Mouse (Mus musculus): Measurements from ENCODE around the gene Myh3. TPM values are rescaled to one million over a fixed set of nuclear protein-coding genes. Genes with fewer than 3 reads are reported as not detected.
"Not testable (repeated sequence)": the region's sequence is repeated elsewhere in the genome, so short reads cannot be mapped to it uniquely, and the experiment has no call there.

Myh3 gene
- total RNA-seq, 2 experiments from 2014 or later, result not detected

DNA sequence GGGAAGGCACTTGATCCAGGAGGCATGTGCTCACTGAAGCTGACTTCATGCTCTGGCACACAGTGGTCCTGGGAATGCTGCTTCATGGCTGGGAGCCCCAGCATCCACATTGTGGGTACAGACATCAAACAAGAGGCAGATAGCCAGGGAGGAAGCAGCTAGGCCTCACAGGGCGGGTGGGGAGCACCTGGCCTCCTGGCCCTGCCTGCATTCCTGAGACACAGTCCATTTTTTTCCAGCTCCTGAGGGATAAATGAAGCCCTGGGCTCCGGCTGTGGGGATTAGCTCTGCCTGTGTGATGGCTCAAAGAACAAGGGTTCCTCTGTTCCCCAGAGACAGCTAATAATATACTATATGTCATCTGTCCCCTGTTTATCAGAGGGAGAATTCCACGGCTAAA is 3.1 kb upstream of the Myh3 start:
- intact Hi-C loops (cut with DNase I), result no loop called here
- no peak for DNase-seq (ENCODE audit: low spot score)

DNA sequence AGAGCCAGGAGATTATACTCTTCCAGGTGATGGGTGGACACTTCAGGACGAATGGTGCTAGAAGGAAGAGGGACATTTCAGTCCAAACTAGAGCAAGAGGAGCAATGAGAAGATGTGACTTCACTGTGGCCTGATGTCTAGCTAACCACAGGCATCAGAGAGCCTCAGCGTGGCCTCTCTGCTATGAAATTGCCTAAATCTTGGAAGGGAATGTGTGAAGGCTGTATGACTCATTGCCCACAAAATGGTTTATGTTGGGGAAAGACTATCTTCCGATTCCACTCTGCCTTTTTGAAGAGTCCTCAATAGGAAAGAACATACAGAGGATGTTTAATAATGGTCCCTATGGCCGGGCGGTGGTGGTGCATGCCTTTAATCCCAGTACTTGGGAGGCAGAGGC is 1.3 kb upstream of the Myh3 start:
- intact Hi-C loops (cut with DNase I), result no loop called here
- no peak for DNase-seq (ENCODE audit: low spot score)

DNA sequence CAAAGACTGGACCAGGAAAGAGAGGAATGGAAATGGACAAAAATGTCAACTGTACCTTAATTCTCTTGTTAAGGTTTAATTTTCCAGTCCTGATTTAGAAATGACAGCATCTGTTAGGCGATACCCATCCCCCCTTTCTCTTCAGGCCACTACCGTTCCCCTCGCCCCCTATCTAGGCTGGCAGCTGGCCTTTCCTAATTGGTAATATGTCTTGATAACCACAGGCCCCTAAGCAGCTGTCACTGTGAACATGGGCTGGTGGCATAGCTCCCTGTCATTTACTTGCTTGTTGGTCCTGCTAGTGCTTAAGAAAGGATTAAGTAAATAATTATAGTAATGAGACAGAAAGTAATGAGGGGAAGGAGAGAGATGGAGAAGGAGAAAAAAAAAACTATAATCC is 665 bp upstream of the Myh3 start:
- intact Hi-C loops (cut with DNase I), result no loop called here
- DNase-seq (ENCODE audit: low spot score), result no peak

DNA sequence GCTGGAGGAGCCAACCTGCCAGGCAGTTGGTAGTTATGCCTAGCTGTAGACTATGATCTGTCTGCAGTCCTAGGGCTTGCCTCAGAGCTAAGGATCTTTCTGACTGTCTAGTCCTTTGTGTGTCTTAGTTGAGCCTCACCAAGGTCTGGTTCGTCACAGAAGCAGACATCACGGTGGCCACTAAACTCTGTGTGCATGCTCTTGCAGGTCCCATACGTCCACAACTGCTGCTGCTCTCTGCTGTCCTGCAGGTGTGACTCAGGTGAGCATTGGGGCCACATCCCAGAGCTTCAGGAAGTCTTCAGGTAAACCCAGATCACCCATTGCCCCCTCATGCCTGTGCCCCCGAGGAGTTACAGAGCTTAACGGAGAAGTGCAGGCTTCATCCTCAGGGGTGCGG is 788 bp downstream of the Myh3 start:
- intact Hi-C loops (cut with DNase I), result no loop called here

DNA sequence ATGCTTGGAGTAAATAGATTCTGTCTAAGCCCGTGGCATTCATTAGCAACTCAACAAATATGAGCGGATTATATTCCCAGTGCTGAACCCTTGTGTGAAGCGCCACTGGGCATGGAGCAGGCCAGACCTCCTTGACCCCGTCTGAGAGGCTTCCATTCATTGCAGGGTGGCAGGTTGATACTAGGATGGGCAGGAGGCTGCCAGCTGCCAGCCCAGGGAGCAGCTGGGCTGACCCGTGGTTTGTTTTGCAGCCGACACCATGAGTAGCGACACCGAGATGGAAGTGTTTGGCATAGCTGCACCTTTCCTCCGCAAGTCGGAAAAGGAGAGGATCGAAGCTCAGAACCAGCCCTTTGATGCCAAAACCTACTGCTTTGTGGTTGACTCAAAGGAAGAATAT is 1.6 kb downstream of the Myh3 start:
- intact Hi-C loops (cut with DNase I), result no loop called here
- DNase-seq (ENCODE audit: low spot score), result no peak

More for the DNA sequence above, 788 bp downstream of the Myh3 start:
- DNase-seq (ENCODE audit: low spot score), result no peak

DNA sequence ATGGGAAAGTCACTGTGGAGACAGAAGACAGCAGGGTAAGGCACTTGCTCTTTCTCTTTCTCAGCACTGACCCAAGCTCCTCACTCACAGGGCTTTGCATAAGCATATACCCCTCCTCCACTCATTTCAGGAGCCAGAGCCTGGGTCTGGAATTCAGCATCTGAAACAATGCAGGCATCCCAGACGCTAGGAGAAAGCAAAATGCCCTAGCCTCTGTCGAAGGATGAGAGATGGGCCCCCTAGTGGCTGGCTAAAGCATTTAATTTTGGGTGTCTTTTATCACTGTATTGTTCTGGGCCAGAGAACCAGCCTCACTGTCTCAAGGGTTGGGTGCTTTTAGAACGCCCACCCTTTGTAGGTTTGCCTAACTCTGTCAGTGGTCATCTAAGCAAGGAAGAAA is 2.1 kb downstream of the Myh3 start:
- no peak for DNase-seq (ENCODE audit: low spot score)
- intact Hi-C loops (cut with DNase I), result no loop called here

DNA sequence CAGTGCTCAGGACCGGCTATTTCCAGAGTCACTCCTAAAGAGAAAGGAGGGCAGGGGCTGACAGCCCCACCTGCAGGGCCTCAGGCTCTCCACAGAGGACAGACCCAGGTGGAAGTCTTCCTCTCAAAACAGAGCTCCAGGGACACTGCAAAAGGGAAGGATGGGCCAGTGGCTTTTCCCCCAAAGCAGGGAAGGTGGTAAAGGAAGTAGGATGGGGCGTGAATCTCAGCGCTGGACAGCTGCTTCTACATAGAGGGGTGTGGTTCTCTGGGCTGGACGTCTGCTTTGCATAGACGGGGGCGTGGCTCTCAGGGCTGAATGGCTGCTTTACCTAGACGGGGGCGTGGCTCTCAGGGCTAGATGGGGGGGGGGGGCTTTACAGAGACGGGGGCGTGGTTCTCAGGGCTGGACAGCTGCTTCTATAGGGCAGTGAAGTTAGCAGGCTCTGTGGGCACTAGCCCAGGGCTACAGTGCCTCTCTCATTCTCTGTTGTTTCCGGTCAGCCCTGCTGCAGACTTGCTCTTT is 3.1 kb downstream of the Myh3 start:
- intact Hi-C loops (cut with DNase I), result no loop called here
- no peak for DNase-seq (ENCODE audit: low spot score)

DNA sequence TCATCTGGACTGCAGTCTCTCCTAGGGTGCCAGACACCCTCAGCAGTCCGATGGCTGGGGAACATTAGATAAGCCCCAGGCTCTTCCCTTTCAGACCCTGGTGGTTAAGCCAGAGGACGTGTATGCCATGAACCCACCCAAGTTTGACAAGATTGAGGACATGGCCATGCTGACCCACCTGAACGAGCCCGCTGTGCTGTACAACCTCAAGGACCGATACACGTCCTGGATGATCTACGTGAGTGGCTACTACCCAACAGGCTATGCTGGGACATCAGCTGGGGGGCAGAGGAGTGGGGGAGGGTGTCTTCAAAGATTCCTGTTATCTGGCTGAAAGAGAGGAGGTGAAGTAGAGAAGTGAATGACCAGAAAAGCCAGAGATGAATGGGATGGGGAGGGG is 4.1 kb downstream of the Myh3 start:
- DNase-seq (ENCODE audit: low spot score), result no peak
- intact Hi-C loops (cut with DNase I), result no loop called here

DNA sequence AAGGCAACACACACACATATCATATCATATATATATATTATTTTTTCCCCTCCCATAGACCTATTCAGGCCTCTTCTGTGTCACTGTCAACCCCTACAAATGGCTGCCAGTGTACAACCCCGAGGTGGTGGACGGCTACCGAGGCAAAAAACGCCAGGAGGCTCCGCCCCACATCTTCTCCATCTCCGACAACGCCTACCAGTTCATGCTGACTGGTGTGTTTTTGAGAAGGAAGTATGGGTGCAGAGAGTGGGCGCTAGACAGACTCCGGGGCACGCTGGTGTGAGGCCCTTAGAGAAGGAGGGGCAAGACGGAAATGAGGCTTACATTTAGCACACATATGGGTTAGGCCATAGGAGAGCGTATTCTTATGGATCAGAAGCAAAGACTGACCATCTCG is 4.7 kb downstream of the Myh3 start:
- intact Hi-C loops (cut with DNase I), result no loop called here
- no peak for DNase-seq (ENCODE audit: low spot score)

DNA sequence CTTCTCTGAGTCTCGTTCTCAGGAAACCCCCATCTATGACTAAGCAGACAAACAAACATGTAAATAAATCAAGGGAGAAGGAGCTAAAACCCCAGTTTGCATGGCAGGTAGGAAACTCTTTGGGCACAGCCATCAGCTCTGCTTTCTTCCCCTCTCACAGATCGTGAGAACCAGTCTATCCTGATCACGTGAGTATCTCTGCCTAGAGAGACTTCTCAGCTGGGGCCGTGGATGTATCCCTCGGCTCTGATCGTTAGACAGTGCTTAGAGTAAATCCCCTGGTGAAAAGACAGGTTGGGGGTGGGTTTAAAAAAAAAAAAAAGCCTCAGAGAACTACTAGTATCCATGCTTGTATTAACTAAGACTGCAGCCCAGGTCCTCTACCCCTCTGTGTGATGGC is 5.1 kb downstream of the Myh3 start:
- intact Hi-C loops (cut with DNase I), result no loop called here
- no peak for DNase-seq (ENCODE audit: low spot score)

DNA sequence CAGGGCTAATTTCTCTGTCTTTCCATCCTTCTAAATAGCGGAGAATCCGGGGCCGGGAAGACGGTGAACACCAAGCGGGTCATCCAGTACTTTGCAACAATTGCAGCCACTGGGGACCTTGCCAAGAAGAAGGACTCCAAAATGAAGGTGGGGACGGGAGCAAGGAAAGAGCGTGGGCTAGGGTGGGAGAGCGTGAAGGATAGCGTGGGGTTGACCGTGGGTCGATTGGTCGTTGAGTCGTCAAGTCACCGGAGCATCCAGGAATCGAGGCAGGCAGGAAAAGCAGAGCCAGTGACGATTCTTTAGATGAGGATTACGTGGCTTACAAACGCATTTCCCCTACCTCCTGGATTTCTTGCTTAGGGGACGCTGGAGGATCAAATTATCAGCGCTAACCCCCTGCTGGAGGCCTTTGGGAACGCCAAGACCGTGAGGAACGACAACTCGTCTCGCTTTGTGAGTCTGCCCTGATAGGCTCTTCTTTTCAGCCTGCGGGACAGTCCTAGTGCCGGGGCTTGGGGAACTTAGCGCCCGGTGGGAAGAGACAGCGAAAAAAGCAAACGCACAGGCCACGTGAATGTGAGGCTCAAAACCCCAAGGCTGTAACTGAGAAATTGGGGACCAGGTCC is 5.7 kb downstream of the Myh3 start:
- DNase-seq (ENCODE audit: low spot score), result no peak
- intact Hi-C loops (cut with DNase I), result loop anchor here (2.0 kb wide), 1 partner anchor 59 kb away; the partner anchor contains the start of gene Tmem220

DNA sequence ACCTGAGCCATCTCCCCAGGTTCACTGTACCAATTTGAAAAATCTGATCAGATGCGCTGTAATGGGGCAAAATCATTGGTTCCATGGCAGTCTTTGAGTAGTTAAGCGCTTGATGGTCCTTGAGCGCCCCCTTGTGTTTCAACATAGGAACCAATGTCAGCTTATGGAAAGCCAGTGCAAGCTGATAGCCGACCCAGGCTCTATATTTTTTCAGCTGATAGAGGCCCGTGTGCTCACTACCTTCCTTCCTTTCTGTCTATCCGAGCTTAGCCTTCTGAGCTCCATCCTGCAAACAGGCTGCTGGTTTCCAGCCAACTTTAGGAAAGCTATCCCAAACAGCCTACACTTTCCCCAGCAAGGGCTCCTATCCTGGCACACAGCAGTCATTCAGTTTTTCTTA is 7.4 kb downstream of the Myh3 start:
- intact Hi-C loops (cut with DNase I), result loop anchor here (2.0 to 5.0 kb wide), 2 partner anchors 61 to 178 kb away; partner anchors contain the start of gene Tmem220
- DNase-seq (ENCODE audit: low spot score), result no peak

DNA sequence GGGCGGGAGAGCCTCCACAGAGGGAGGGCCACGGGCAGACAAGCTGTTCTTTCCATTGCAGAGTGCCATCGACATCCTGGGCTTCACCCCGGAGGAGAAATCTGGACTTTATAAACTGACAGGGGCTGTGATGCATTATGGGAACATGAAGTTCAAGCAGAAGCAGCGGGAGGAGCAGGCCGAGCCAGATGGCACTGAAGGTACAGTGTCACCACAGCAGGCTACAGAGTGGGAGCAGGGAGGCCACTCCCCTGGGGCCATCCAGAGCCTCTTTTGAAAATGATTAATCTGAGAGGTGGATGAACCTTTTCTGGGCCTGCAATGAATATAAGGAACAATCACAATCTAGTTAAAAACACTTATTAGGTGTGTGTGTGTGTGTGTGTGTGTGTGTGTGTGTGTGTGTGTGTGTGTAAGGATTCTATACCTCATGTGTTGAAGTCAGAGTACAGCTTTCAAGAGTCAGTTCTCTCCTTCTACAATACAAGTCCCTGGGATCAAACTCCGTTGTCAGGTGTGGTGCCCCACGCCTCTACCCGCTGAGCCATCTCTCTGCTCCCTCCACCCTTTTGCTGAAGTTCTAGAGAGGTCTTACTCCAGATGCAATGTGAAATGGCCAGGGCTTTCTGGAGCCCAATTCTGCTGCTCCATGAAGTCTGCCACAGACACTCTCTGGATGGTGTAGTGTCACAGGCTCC is 8.5 kb downstream of the Myh3 start:
- intact Hi-C loops (cut with DNase I), result loop anchor here (5.0 kb wide), 1 partner anchor 179 kb away; no protein-coding TSS in a partner anchor
- DNase-seq (ENCODE audit: low spot score), result no peak

DNA sequence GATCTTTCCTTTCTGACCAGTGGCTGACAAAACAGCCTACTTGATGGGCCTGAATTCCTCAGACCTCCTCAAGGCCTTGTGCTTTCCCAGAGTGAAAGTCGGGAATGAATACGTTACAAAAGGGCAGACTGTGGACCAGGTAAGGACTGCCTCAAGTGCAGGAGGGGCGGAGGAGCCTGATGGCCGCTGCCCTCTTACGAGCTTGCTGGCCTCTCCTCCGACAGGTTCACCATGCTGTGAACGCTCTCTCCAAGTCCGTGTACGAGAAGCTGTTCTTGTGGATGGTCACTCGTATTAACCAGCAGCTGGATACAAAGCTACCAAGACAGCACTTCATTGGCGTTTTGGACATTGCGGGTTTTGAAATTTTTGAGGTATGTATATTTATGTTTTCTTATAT is 9.1 kb downstream of the Myh3 start:
- intact Hi-C loops (cut with DNase I), result loop anchor here (5.0 kb wide), 1 partner anchor 180 kb away; no protein-coding TSS in a partner anchor
- DNase-seq (ENCODE audit: low spot score), result no peak

DNA sequence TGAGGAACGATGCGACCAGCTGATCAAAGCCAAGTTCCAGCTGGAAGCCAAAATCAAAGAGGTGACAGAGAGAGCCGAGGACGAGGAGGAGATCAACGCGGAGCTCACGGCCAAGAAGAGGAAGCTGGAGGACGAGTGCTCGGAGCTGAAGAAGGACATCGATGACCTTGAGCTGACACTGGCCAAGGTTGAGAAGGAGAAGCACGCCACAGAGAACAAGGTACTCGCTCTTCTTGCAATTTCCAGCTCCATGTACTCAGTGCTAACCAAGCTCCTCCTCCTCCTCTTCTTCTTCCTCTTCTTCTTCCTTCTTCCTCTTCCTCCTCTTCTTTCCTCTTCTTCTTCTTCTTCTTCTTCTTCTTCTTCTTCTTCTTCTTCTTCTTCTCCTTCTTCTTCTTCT is 14.3 kb downstream of the Myh3 start:
- DNase-seq (ENCODE audit: low spot score); intact Hi-C loops (cut with DNase I): not testable (repeated sequence)

DNA sequence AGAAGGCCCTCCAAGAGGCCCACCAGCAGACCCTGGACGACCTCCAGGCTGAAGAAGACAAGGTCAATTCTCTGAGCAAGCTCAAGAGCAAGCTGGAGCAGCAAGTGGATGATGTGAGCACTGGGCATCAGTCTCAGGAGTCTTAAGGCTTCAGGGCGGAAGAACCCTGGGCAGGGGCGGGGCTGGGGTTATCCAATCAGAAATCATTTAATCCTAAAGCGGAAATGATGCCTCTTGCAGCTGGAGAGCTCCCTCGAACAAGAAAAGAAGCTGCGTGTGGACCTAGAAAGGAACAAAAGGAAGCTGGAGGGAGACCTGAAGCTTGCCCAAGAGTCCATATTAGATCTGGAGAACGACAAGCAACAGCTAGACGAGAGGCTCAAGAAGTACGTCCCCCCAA is 15.1 kb downstream of the Myh3 start:
- no peak for DNase-seq (ENCODE audit: low spot score)
- intact Hi-C loops (cut with DNase I), result no loop called here

DNA sequence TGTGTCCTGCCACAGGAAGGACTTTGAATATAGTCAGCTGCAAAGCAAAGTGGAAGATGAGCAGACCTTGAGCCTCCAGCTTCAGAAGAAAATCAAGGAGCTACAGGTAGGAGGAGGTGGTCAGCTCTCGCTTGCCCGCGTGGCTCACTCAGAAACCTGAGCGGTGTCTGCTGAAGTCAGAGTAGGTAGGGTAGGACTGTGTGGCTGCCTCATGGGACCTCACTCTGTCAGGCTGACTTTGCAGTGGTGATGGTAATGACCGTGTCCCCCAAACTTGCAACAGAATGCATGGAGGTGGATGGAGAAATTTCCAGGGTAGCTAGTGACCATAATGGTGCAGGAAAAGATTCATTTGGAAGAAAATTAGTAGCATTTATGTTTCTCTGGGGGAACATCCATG is 15.6 kb downstream of the Myh3 start:
- DNase-seq (ENCODE audit: low spot score), result no peak
- intact Hi-C loops (cut with DNase I), result no loop called here

DNA sequence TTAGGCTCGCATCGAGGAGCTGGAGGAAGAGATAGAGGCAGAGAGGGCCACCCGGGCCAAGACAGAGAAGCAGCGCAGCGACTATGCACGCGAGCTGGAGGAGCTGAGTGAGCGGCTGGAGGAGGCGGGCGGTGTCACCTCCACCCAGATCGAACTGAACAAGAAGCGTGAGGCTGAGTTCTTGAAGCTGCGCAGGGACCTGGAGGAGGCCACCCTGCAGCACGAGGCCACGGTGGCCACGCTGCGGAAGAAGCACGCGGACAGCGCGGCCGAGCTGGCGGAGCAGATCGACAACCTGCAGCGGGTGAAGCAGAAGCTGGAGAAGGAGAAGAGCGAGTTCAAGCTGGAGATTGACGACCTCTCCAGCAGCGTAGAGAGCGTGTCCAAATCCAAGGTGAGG is 16.4 kb downstream of the Myh3 start:
- intact Hi-C loops (cut with DNase I), result no loop called here
- DNase-seq (ENCODE audit: low spot score), result no peak

DNA sequence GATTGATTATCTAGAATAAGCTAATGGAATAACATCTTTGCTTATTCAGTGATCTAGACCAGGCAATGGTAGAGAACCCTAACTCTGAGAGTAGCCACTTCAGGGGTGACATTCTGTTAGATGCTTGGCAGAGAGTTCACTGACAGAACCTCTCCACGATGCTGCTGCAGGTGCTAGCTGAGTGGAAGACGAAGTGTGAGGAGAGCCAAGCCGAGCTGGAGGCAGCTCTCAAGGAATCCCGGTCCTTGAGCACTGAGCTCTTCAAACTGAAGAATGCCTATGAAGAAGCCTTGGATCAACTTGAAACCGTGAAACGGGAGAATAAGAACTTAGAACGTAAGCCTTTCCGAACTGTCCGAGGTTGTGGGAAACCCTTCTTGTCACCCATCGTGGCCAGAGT is 19.6 kb downstream of the Myh3 start:
- no peak for DNase-seq (ENCODE audit: low spot score)
- intact Hi-C loops (cut with DNase I), result no loop called here

DNA sequence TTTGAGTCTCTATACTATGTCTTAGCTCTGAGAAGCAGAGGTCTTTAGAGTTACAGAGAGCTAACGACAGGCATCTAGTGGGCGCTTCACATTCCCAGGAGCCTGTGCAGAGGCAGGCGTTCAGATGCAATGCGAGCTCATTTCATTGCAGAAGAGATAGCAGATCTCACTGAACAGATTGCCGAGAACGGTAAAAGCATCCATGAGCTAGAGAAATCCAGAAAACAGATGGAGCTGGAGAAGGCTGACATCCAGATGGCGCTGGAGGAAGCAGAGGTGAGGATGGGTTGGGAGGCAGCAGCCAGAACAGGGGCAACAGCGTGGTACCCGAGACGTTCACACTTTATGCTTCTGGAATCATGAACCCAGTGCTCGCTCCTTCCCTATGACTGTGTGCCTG is 20.3 kb downstream of the Myh3 start:
- DNase-seq (ENCODE audit: low spot score), result no peak
- intact Hi-C loops (cut with DNase I), result no loop called here

DNA sequence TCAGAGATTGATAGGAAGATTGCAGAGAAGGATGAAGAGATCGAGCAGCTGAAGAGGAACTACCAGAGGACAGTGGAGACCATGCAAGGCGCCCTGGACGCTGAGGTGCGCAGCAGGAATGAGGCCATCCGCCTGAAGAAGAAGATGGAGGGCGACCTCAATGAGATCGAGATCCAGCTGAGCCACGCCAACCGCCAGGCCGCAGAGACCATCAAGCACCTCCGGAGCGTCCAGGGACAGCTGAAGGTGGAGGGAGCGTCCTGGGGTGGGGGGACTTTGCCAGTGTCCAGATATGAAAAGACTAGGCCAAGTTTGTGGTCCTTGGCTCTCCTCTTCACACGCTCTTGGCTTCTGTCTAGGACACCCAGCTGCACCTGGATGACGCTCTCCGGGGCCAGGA is 21.1 kb downstream of the Myh3 start:
- intact Hi-C loops (cut with DNase I), result no loop called here

DNA sequence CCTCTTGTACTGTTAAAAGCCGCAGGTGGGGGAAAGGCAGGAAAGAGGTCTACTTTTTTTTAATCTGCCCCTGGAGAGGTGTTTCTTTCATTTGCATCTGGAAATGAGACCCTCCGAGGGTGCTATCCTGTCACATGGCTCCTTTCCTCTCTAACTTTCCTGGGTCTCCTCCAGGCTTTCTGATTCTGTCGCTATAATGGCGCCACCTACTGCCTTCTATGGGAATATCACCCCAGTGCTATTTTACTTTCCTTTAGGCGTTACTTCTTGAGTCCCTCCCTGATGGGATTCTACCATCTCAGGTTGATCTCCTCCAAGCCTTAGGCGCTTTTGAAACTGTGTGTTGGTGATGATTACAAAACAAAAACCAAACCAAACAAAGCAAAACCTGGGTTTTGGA is 22.1 kb downstream of the Myh3 start:
- DNase-seq (ENCODE audit: low spot score), result no peak
- intact Hi-C loops (cut with DNase I), result loop anchor here (5.0 kb wide), 1 partner anchor 78 kb away; no protein-coding TSS in a partner anchor

More for the DNA sequence above, 21.1 kb downstream of the Myh3 start:
- DNase-seq (ENCODE audit: low spot score), result no peak

All from heart, postnatal 25 days (tissue).